18 mouse cellular contexts compared by ENCODE assay signal in the genomic region with DNA sequence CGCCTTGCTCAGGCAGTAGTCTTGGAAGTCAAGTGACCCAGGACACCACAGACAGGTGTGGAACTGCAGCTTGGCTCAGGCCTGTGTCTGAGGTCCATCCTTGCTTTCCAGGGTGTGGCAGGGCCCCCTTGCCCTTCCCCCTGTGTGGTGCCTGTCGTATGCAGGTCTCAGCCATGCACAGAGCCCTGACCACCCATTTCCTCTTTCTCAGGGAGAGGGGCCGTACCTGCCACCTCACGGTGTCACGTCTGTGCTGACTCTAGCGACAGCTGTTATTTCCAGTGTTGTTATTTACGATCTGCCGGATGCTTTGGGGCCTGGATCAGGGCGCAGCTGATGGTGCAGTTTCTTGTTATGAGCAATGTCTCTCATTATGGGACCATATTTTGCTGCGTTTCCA. TPM values are rescaled to one million over a fixed set of nuclear protein-coding genes. Genes with fewer than 3 reads are reported as not detected.
DNase-seq lines count a peak whose midpoint lies in the region; ATAC-seq and TF ChIP-seq lines count a peak whose summit lies in the region.
"Had no signal": no experiment of that assay in that cellular context is flagged by ENCODE, and none has a peak within 500 bp of the region (broad histone marks: within the 10 kb centered on the region; RNA-seq: fewer than 3 reads in every experiment).

No protein-coding gene starts in this region.

- no peak overlapping the region for H3K9ac ChIP-seq in limb, embryonic 11.5 days (ENCODE audit: low read length)
- H3K9ac ChIP-seq in heart, adult 2 months (ENCODE audit: low read depth, low read length) = no peak overlapping the region
- H3K9ac ChIP-seq: heart, embryonic 15.5 days; hindbrain, embryonic 15.5 days had no signal

- ATAC-seq in megakaryocyte, adult 5-6 weeks (ENCODE audit: poor library complexity, severe bottlenecking) = no peak
- peak; percentile 66 to 72 for ATAC-seq in hematopoietic stem cell, adult 5-6 weeks (replicated peaks in 1 of 2; ENCODE audit: insufficient read depth in 1 of 2, low FRiP score in 2 of 2, low TSS enrichment in 1 of 2, low read depth in 1 of 2, poor library complexity in 2 of 2, severe bottlenecking in 2 of 2)
- ATAC-seq in limb, embryonic 11.5 days (ENCODE audit: insufficient number of reproducible peaks, low FRiP score, low TSS enrichment, low read depth) = no peak
- ATAC-seq: forebrain, embryonic 14.5 days; inflammation-experienced regulatory T-cells, adult 6 months had no signal

- no peaks in the 10 kb centered on the region for H3K36me3 ChIP-seq in megakaryocyte, embryonic 14.5 days (replicated peaks; ENCODE audit: low read length)
- no peaks in the 10 kb centered on the region for H3K36me3 ChIP-seq in limb, embryonic 11.5 days (ENCODE audit: control insufficient read depth, insufficient read depth, low read length)
- H3K36me3 ChIP-seq in heart, adult 2 months (ENCODE audit: control insufficient read depth, insufficient read depth, low read length) = no peaks in the 10 kb centered on the region
- H3K36me3 ChIP-seq: heart, embryonic 15.5 days; hindbrain, embryonic 15.5 days had no signal

- H3K79me2 ChIP-seq in heart, adult 2 months (replicated peaks; ENCODE audit: control insufficient read depth, insufficient read depth, low read length) = no peaks in the 10 kb centered on the region

- peaks cover 23% of the 10 kb centered on the region for H3K9me3 ChIP-seq in megakaryocyte, embryonic 14.5 days
- H3K9me3 ChIP-seq in limb, embryonic 11.5 days (ENCODE audit: control insufficient read depth, low read length) = no peaks in the 10 kb centered on the region
- H3K9me3 ChIP-seq: embryonic facial prominence, embryonic 10.5 days; heart, embryonic 15.5 days; hindbrain, embryonic 15.5 days had no signal

- H3K27me3 ChIP-seq in megakaryocyte, embryonic 14.5 days (replicated peaks) = peaks cover 2% of the 10 kb centered on the region
- no peaks in the 10 kb centered on the region for H3K27me3 ChIP-seq in limb, embryonic 11.5 days (ENCODE audit: control insufficient read depth, insufficient read depth, low read length)
- H3K27me3 ChIP-seq in heart, adult 2 months (ENCODE audit: control insufficient read depth, insufficient read depth, low read length) = no peaks in the 10 kb centered on the region
- H3K27me3 ChIP-seq: heart, embryonic 15.5 days; hindbrain, embryonic 15.5 days had no signal

- TF ChIP-seq EP300 in heart, adult 2 months (IDR thresholded peaks at IDR 0.05; ENCODE audit: insufficient read depth, low read depth, low read length) = no peak

- WGBS in limb, embryonic 11.5 days = 43% methylated on average over 10 of the region's 10 CpGs
- WGBS in heart, adult 2 months = 76% methylated on average over 10 of the region's 10 CpGs

- no peak for TF ChIP-seq CTCF in heart, adult 2 months (IDR thresholded peaks at IDR 0.05)

- intact Hi-C loops in heart, postnatal 10 days (cut with DNase I) = no loop called here
- intact Hi-C loops in heart, adult 2 months (cut with DNase I) = no loop called here

- no peak overlapping the region for H3K4me2 ChIP-seq in limb, embryonic 11.5 days (ENCODE audit: low read depth, severe bottlenecking)
- H3K4me2 ChIP-seq: heart, embryonic 15.5 days; hindbrain, embryonic 15.5 days had no signal

- H3K4me1 ChIP-seq in megakaryocyte, embryonic 14.5 days = no peaks in the 10 kb centered on the region
- H3K4me1 ChIP-seq in limb, embryonic 11.5 days (ENCODE audit: control insufficient read depth, insufficient read depth, low read length) = peaks cover 6% of the 10 kb centered on the region; the same call in 1 of the 2 replicates
- H3K4me1 ChIP-seq in heart, adult 2 months (ENCODE audit: control insufficient read depth, insufficient read depth, low read length) = no peaks in the 10 kb centered on the region
- H3K4me1 ChIP-seq: embryonic facial prominence, embryonic 10.5 days; heart, embryonic 15.5 days had no signal

- no peak for TF ChIP-seq POLR2A in heart, adult 2 months (IDR thresholded peaks at IDR 0.05; ENCODE audit: insufficient read depth, low read depth, low read length)

- no peak overlapping the region for H3K27ac ChIP-seq in limb, embryonic 11.5 days (replicated peaks; ENCODE audit: low read depth, low read length)
- H3K27ac ChIP-seq in heart, adult 2 months = no peak overlapping the region
- H3K27ac ChIP-seq: embryonic facial prominence, embryonic 10.5 days; gastrocnemius, adult 2 months; heart, embryonic 15.5 days; hindbrain, embryonic 15.5 days had no signal

- peak overlapping the region; percentile 23 for H3K4me3 ChIP-seq in megakaryocyte, embryonic 14.5 days (replicated peaks)
- H3K4me3 ChIP-seq in limb, embryonic 11.5 days (ENCODE audit: low read depth, low read length) = no peak overlapping the region
- no peak overlapping the region for H3K4me3 ChIP-seq in heart, adult 2 months
- H3K4me3 ChIP-seq: embryonic facial prominence, embryonic 10.5 days; gastrocnemius, adult 2 months; heart, embryonic 15.5 days; hindbrain, embryonic 15.5 days had no signal

- DNase-seq in limb, embryonic 11.5 days (ENCODE audit: low spot score) = peak; percentile 24
- no peak for DNase-seq in right cerebral cortex, adult 2 months (ENCODE audit: low spot score in 2 of 2)
- no peak for DNase-seq in heart, postnatal 10 days
- DNase-seq in heart, adult 2 months = no peak
- DNase-seq: adrenal gland, postnatal 10 days; cerebellum, adult 11-12 months; cerebellum, adult 9-10 months; gastrocnemius, adult 2 months; gastrocnemius, postnatal 25 days had no signal

RNA-seq across cellular contexts. Expression of a gene that starts 41.4 kb away (rescaled TPM):
- polyA plus RNA-seq in megakaryocyte, embryonic 14.5 days (2012; ENCODE audit: insufficient read depth, low replicate concordance) = 25.7 and 37.9 TPM in 2 replicates
- total RNA-seq in megakaryocyte, adult 5-6 weeks (2015) = 51.4 and 61.6 TPM in 2 replicates
- total RNA-seq in megakaryocyte, adult 5-6 weeks (2017) = 77.7 and 116 TPM in 2 replicates
- 66.7 and 67.8 TPM in 2 replicates for total RNA-seq in hematopoietic stem cell, adult 5-6 weeks (2017)
- 3.6 and 3.7 TPM in 2 replicates for polyA plus RNA-seq in limb, embryonic 11.5 days (2014; fragmentation: Nextera tagmentation; extraction: Ambion mirVana)
- 1 to 10 TPM; 2.4 to 2.7 TPM for total RNA-seq in heart, postnatal 10 days (2021)
- total RNA-seq in heart, adult 2 months (2021) = 1 to 10 TPM; 2.3 to 3.5 TPM
- polyA plus RNA-seq in heart, adult 2 months (2012; rRNA removed) = 1.6 and 2.1 TPM in 2 replicates

RNA-seq across cellular contexts. Expression of a gene that starts 42.6 kb away (rescaled TPM):
- polyA plus RNA-seq in megakaryocyte, embryonic 14.5 days (2012; ENCODE audit: insufficient read depth, low replicate concordance) = 0.64 and 1.3 TPM in 2 replicates
- total RNA-seq in megakaryocyte, adult 5-6 weeks (2015) = 0.27 and 0.91 TPM in 2 replicates
- total RNA-seq in megakaryocyte, adult 5-6 weeks (2017) = 0.18 TPM in 1 of 2 replicates, not detected in the other
- 0.35 and 2.5 TPM in 2 replicates for total RNA-seq in hematopoietic stem cell, adult 5-6 weeks (2017)
- polyA plus RNA-seq in limb, embryonic 11.5 days (2014; fragmentation: Nextera tagmentation; extraction: Ambion mirVana) = 2.6 and 2.7 TPM in 2 replicates
- total RNA-seq in heart, postnatal 10 days (2021) = 1 to 10 TPM; 1.3 to 1.4 TPM
- total RNA-seq in heart, adult 2 months (2021) = under 1 TPM; 0.57 to 0.70 TPM
- 0.82 and 1.3 TPM in 2 replicates for polyA plus RNA-seq in heart, adult 2 months (2012; rRNA removed)
- total RNA-seq: MEL had no signal

Comparison
In these comparisons a context has a peak if more than half of its experiments do, and no peak if none do; other contexts are left out.
1. ATAC-seq: peak in hematopoietic stem cell, adult 5-6 weeks (2 of 2); none in megakaryocyte, adult 5-6 weeks (single experiment) and limb, embryonic 11.5 days (single experiment).
2. RNA of a gene that starts 41.4 kb away (total RNA-seq): 51.4 to 116 TPM in megakaryocyte, adult 5-6 weeks and 66.7 to 67.8 TPM in hematopoietic stem cell, adult 5-6 weeks; 2.3 to 3.5 TPM in heart, adult 2 months and 2.4 to 2.7 TPM in heart, postnatal 10 days; every median in the first group is over 10 times any median in the second.